Mouse (Mus musculus) bone marrow macrophage, adult 2 months (primary cell): ENCODE measurements around the gene Pdzrn3. TPM values are rescaled to one million over a fixed set of nuclear protein-coding genes. Genes with fewer than 3 reads are reported as not detected.

Experiments used
- H3K27ac ChIP-seq: 2 replicates; pipeline ENCODE4 v1.5.1; 2012; ENCODE audit warnings: low read depth, low read length; ENCODE audit not compliant: insufficient read depth
- H3K4me1 ChIP-seq: 2 replicates; pipeline ENCODE4 v1.6.1; 2012; ENCODE audit warnings: low read length; ENCODE audit not compliant: control insufficient read depth, insufficient read depth
- H3K4me3 ChIP-seq: 2 replicates; pipeline ENCODE4 v1.5.1; 2012; ENCODE audit warnings: mild to moderate bottlenecking, low read length, moderate library complexity; ENCODE audit not compliant: insufficient read depth
- CTCF ChIP-seq: IDR thresholded peaks from 2 replicates; pipeline ENCODE4 v1.5.1; 2012; ENCODE audit warnings: low read depth, mild to moderate bottlenecking, low read length, moderate library complexity
- POLR2A ChIP-seq: IDR thresholded peaks from 2 replicates; pipeline ENCODE4 v1.6.1; 2012; ENCODE audit warnings: mild to moderate bottlenecking, low read depth, low read length, borderline replicate concordance
- polyA plus RNA-seq: library from polyadenylated mRNA; stranded (reverse); fragments of >200 nt; gene quantifications from 2 replicates; pipeline ENCODE4 v1.2.4, GENCODE M21; 2012; ENCODE audit not compliant: missing spikeins, insufficient read depth, insufficient read length

Pdzrn3 gene
- polyA plus RNA-seq, result 0.67 TPM in 1 of 2 replicates, not detected in the other

DNA sequence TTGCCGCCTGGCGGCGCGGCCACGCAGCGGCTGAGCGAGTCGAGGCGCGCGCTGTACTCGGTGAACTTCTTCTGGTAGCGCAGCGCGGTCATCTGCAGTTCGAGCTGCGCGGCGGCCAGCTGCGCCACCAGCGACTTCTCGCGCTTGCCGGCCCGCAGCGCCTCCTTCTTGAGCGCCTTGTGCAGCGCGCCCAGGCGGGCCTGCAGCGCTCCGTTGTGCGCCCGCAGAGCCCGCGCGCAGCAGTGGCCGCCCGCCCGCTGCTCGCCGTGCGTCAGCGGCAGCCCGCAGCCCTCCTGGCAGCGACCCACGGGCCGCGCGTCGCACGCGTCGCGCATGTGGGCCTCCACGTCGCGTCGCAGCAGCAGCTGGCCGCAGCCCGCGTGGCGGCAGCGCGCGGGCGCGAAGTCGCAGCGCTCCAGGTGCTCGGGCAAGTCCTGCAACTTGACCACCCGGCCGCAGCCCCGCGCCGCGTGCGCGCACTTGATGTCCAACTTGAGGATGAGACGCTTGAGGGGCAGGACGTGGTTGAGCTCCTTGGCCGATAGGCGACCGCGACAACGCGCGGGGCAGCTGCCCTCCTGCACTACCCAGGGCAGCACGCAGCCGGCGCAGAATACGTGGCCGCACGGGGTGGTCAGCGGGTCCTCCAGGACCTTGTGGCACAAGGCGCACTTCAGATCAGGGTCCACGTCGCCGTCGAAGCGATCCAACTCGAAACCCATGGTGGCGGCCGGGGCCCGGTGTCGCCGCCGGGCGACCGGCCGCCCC is at the start of gene Pdzrn3:
Gene Pdzrn3, minus strand, starts transcription at position 731 of the 768 bp plus-strand sequence.
- peak within 1 kb of the TSS; percentile 20 for H3K4me3 ChIP-seq

DNA sequence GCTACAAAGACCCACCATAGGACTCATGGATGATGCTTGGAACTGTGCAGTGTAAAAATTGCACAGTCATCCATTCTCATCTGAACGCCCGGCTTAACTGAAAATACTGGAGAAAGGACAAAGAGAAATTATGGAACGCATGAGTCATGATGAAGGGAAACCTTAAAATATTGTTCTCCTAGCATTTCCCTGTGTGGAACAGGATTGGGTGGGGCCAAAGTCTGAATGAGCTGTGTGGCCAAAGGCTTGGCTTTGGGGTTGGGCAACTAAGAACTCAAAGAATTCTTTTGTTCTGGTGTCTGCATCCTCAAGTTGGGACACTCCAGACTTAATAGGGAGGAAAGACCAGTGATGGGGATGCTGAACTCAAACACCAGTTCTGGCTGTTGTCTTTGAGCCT is 49.6 kb upstream of the Pdzrn3 start:
- H3K4me1 ChIP-seq, result no peaks in the 10 kb centered on the region
- TF ChIP-seq POLR2A, result no peak
- TF ChIP-seq CTCF, result no peak
- H3K4me3 ChIP-seq, result no peak overlapping the region
- no peak overlapping the region for H3K27ac ChIP-seq

More for the DNA sequence above, at the start of gene Pdzrn3:
- TF ChIP-seq CTCF (no peak), POLR2A (no peak)
- Histone ChIP-seq H3K27ac (no peak within 1 kb of the TSS), H3K4me1 (peaks cover 2% of the 10 kb centered on the region; the same call in 1 of the 2 replicates)

DNA sequence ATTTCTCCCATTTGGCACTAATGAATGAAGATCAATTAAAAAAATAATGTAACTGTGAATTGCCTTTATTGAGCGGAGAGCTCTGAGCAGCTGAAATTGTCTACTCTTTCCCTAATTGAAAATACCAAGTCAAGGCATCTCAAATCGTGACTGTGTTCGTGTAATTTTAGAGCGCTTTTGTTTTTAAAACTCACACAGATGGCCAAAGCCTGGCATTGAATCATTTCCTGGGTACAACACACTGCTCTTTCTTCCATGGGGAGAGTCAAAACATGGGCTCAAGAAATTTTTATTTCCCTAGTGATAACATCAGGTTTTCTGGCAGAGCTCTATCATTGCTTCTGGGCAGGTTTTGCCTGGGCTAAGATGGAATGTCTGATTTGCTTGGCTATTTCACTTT is 48.6 kb upstream of the Pdzrn3 start:
- TF ChIP-seq POLR2A (no peak), CTCF (no peak)
- no peaks in the 10 kb centered on the region for H3K4me1 ChIP-seq
- H3K27ac ChIP-seq, result no peak overlapping the region
- H3K4me3 ChIP-seq, result no peak overlapping the region

GRCm38 (mm10) chr6:101422084-101422954 is 44.6 kb upstream of the Pdzrn3 start:
- Histone ChIP-seq H3K4me3 (no peak overlapping the region), H3K27ac (no peak overlapping the region), H3K4me1 (no peaks in the 10 kb centered on the region)
- TF ChIP-seq POLR2A (no peak), CTCF (no peak)

DNA sequence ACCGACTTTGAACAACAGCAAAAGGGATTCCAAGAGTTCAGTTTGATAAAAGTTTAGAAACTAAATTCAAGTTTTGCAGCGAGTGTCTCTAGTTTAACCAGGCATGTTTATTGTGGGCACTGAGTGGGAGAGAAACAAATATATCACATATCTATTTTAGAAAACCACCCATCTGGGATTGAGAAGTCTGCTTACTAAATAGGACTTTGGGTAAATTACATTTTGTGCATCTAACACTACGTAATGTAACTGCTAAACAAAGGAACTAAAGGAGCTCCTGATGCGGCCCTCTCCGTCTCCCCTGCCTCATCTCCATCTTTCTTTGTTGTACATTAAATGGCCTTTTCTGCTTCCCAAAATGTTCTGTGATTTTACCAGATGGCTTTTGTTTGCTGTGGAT is 40.5 kb upstream of the Pdzrn3 start:
- TF ChIP-seq CTCF (no peak), POLR2A (no peak)
- no peak overlapping the region for H3K4me3 ChIP-seq

DNA sequence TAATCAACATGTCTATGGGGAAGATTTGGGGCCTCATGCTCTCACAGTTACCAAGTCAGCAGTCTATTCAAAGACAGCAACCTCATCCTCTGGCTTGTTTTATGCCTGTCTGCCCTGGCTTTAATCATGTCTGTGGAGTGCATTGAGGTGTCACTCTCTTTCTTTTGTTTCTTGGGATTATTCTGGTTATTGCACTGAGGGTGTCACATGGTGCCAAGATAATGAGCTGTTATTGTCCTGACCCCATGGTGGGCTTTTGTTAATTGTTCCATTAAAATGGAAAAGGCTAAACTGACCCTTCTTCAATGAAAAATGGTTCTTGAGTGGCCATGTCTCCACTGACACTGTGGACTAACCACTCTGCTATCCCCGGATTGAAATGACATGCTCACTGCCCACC is 34.0 kb upstream of the Pdzrn3 start:
- Histone ChIP-seq H3K27ac (no peak overlapping the region), H3K4me3 (no peak overlapping the region), H3K4me1 (no peaks in the 10 kb centered on the region)
- TF ChIP-seq CTCF (no peak), POLR2A (no peak)

More for the DNA sequence above, 40.5 kb upstream of the Pdzrn3 start:
- Histone ChIP-seq H3K4me1 (no peaks in the 10 kb centered on the region), H3K27ac (no peak overlapping the region)

GRCm38 (mm10) chr6:101411064-101411463 is 33.4 kb upstream of the Pdzrn3 start:
- no peak for TF ChIP-seq CTCF
- TF ChIP-seq POLR2A, result no peak
- Histone ChIP-seq H3K4me3 (no peak overlapping the region), H3K4me1 (no peaks in the 10 kb centered on the region), H3K27ac (no peak overlapping the region)

DNA sequence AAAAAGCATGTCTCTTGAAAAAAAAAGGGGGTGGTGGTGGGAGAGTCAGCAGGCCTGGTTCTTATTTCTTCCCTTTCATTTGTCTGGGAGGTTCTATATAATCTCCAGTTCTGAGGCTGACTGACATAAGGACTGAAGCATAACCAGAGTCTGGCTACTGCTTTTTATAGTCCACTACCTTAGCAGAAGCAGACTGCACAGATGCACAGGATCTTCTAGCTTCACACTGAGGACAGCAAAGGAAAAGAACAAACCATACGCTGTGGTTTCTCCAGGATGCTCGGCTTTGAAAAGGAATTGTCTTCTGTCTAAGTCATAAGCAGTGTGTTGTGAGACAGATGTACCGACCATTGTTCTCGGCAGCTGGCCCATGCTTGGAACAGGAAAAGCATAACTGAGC is 19.0 kb upstream of the Pdzrn3 start:
- no peak overlapping the region for H3K4me3 ChIP-seq
- TF ChIP-seq CTCF (no peak), POLR2A (no peak)
- H3K27ac ChIP-seq, result no peak overlapping the region
- no peaks in the 10 kb centered on the region for H3K4me1 ChIP-seq

- Histone ChIP-seq H3K27ac (no peak overlapping the region), H3K4me3 (no peak overlapping the region), H3K4me1 (no peaks in the 10 kb centered on the region)
- no peak for TF ChIP-seq CTCF
- TF ChIP-seq POLR2A, result no peak
Observed at GRCm38 (mm10) chr6:101395908-101396307, 18.2 kb upstream of the Pdzrn3 start.

DNA sequence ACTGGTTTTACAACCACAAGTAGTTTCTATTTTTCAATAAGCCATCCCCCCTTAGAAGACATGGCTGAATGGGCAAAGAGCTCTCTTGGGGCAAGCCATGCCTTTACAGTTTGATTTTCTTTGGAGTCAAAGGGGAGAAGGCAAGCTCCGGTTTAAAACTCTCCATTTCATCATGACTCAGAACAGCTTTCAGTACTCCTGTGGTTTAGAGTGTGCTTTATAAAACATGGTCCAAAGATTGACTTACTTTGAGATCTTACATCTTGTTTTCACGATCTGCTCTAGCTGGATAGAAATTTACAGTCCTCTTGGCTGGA is 15.1 kb upstream of the Pdzrn3 start:
- Histone ChIP-seq H3K4me1 (no peaks in the 10 kb centered on the region), H3K27ac (no peak overlapping the region), H3K4me3 (no peak overlapping the region)
- TF ChIP-seq POLR2A (no peak), CTCF (no peak)
